Mouse (Mus musculus) embryonic facial prominence, embryonic 13.5 days (tissue): ENCODE measurements around the gene Trmt61a. TPM values are rescaled to one million over a fixed set of nuclear protein-coding genes. Genes with fewer than 3 reads are reported as not detected.
"Not testable (repeated sequence)": the region's sequence is repeated elsewhere in the genome, so short reads cannot be mapped to it uniquely, and the experiment has no call there.

Experiments
- ATAC-seq: fragments of 200-750 bp; cut with Nextera tagmentation; 2 replicates; pipeline ENCODE4 v1.8.0; 2017; ENCODE audit warnings: low read depth; ENCODE audit not compliant: insufficient number of reproducible peaks, insufficient read depth, low FRiP score, low TSS enrichment
- H3K27ac ChIP-seq: fragments of 300-500 bp; sonication (generic); 2 replicates; pipeline ENCODE4 v1.5.1; 2015; ENCODE audit warnings: moderate library complexity, mild to moderate bottlenecking, inconsistent platforms
- H3K27me3 ChIP-seq: fragments of 300-500 bp; sonication (generic); 2 replicates; pipeline ENCODE4 v1.6.1; 2015; ENCODE audit warnings: mild to moderate bottlenecking, inconsistent platforms
- H3K36me3 ChIP-seq: fragments of 300-500 bp; sonication (generic); 2 replicates; pipeline ENCODE4 v1.6.1; 2015; ENCODE audit warnings: mild to moderate bottlenecking, inconsistent platforms
- H3K4me1 ChIP-seq: fragments of 300-500 bp; sonication (generic); 2 replicates; pipeline ENCODE4 v1.6.1; 2015; ENCODE audit warnings: inconsistent platforms
- H3K4me2 ChIP-seq: fragments of 300-500 bp; sonication (generic); 2 replicates; pipeline ENCODE4 v1.6.1; 2015; ENCODE audit warnings: moderate library complexity, mild to moderate bottlenecking, inconsistent platforms
- H3K4me3 ChIP-seq: fragments of 300-500 bp; sonication (generic); 2 replicates; pipeline ENCODE4 v1.5.1; 2015; ENCODE audit warnings: mild to moderate bottlenecking, inconsistent platforms
- H3K9ac ChIP-seq: fragments of 300-500 bp; sonication (generic); 2 replicates; pipeline ENCODE4 v1.6.1; 2015; ENCODE audit warnings: mild to moderate bottlenecking, inconsistent platforms
- H3K9me3 ChIP-seq: fragments of 300-500 bp; sonication (generic); 2 replicates; pipeline ENCODE4 v1.6.1; 2016; ENCODE audit warnings: inconsistent platforms
- WGBS: fragments of 180-500 bp; shearing (Covaris S2); methylation state at CpG from one replicate; pipeline ENCODE4 v1.1.7; 2015; ENCODE audit warnings: mixed read lengths; 5-methylcytosine and 5-hydroxymethylcytosine counted together
- polyA plus RNA-seq: library from polyadenylated mRNA; unstranded; fragments of >200 nt; fragmentation: Nextera tagmentation; extraction: Ambion mirVana; gene quantifications from 2 replicates; pipeline ENCODE4 v1.2.1, GENCODE M21; 2015

Gene Trmt61a
- polyA plus RNA-seq, 1 experiment from 2014 or later = 13.7 TPM

- H3K4me1 ChIP-seq = peaks cover 20% of the 10 kb centered on the region
- H3K4me2 ChIP-seq = no peak overlapping the region
- H3K27ac ChIP-seq = no peak overlapping the region
- no peaks in the 10 kb centered on the region for H3K9me3 ChIP-seq
- H3K36me3 ChIP-seq = no peaks in the 10 kb centered on the region; the same call in 1 of the 2 replicates
- no peak for ATAC-seq
- H3K27me3 ChIP-seq = no peaks in the 10 kb centered on the region
- no peak overlapping the region for H3K4me3 ChIP-seq
- WGBS = 51% methylated on average over 9 of the region's 9 CpGs
- no peak overlapping the region for H3K9ac ChIP-seq
Observed at GRCm38 (mm10) chr12:111700920-111701458, 23.1 kb downstream of the Trmt61a start.

GRCm38 (mm10) chr12:111703301-111703700, 25.4 kb downstream of the Trmt61a start:
- H3K27ac ChIP-seq = no peak overlapping the region
- H3K9me3 ChIP-seq = no peaks in the 10 kb centered on the region
- no peaks in the 10 kb centered on the region for H3K27me3 ChIP-seq
- WGBS = 75% methylated on average over 3 of the region's 3 CpGs
- no peak overlapping the region for H3K4me3 ChIP-seq
- peaks cover 22% of the 10 kb centered on the region for H3K4me1 ChIP-seq
- H3K36me3 ChIP-seq = peaks cover 12% of the 10 kb centered on the region
- H3K9ac ChIP-seq = no peak overlapping the region
- ATAC-seq = no peak
- no peak overlapping the region for H3K4me2 ChIP-seq

- ATAC-seq = no peak; the same call in 1 of the 2 replicates
- H3K9me3 ChIP-seq = no peaks in the 10 kb centered on the region
- peak overlapping the region; percentile 75 for H3K27ac ChIP-seq
- 0 out of 2 replicates have a peak overlapping the region, but pooled peaks have one; percentile 7 for H3K9ac ChIP-seq
- H3K27me3 ChIP-seq = no peaks in the 10 kb centered on the region
- peaks cover 22% of the 10 kb centered on the region for H3K4me1 ChIP-seq
- H3K36me3 ChIP-seq = peaks cover 24% of the 10 kb centered on the region
- WGBS = 18% methylated on average over 9 of the region's 9 CpGs
- peak overlapping the region; percentile 26; the same call in 1 of the 2 replicates for H3K4me2 ChIP-seq
- H3K4me3 ChIP-seq = no peak overlapping the region
Observed at GRCm38 (mm10) chr12:111704609-111705008, 26.7 kb downstream of the Trmt61a start.

GRCm38 (mm10) chr12:111705186-111705973, 27.5 kb downstream of the Trmt61a start:
- H3K9me3 ChIP-seq = no peaks in the 10 kb centered on the region
- H3K4me3 ChIP-seq = no peak overlapping the region
- H3K4me1 ChIP-seq = peaks cover 22% of the 10 kb centered on the region
- 70% methylated on average over 15 of the region's 15 CpGs for WGBS
- H3K9ac ChIP-seq = no peak overlapping the region
- no peaks in the 10 kb centered on the region for H3K27me3 ChIP-seq
- peak overlapping the region; percentile 75 for H3K27ac ChIP-seq
- no peak for ATAC-seq
- peaks cover 31% of the 10 kb centered on the region for H3K36me3 ChIP-seq
- H3K4me2 ChIP-seq = no peak overlapping the region

- WGBS = 85% methylated on average over 4 of the region's 4 CpGs
- no peaks in the 10 kb centered on the region for H3K27me3 ChIP-seq
- no peak overlapping the region for H3K27ac ChIP-seq
- H3K36me3 ChIP-seq = peaks cover 43% of the 10 kb centered on the region
- H3K4me2 ChIP-seq = no peak overlapping the region
- no peak for ATAC-seq
- H3K4me3 ChIP-seq = no peak overlapping the region
- H3K9me3 ChIP-seq = no peaks in the 10 kb centered on the region
- H3K9ac ChIP-seq = no peak overlapping the region
- H3K4me1 ChIP-seq = peaks cover 32% of the 10 kb centered on the region
Observed at GRCm38 (mm10) chr12:111708181-111708580, 30.3 kb downstream of the Trmt61a start.

- ATAC-seq = no peak
- 92% methylated on average over 10 of the region's 10 CpGs for WGBS
- no peaks in the 10 kb centered on the region for H3K27me3 ChIP-seq
- H3K27ac ChIP-seq = no peak overlapping the region
- peaks cover 30% of the 10 kb centered on the region for H3K4me1 ChIP-seq
- H3K9me3 ChIP-seq = no peaks in the 10 kb centered on the region
- H3K4me3 ChIP-seq = no peak overlapping the region
- H3K9ac ChIP-seq = no peak overlapping the region
- no peak overlapping the region for H3K4me2 ChIP-seq
- H3K36me3 ChIP-seq = peaks cover 43% of the 10 kb centered on the region
Observed at GRCm38 (mm10) chr12:111710091-111710490, 32.2 kb downstream of the Trmt61a start.

GRCm38 (mm10) chr12:111712476-111712875, 34.6 kb downstream of the Trmt61a start:
- peak overlapping the region; percentile 98 for H3K9ac ChIP-seq
- H3K27ac ChIP-seq = peak overlapping the region; percentile 80
- no peaks in the 10 kb centered on the region for H3K9me3 ChIP-seq
- H3K27me3 ChIP-seq = no peaks in the 10 kb centered on the region
- peak; percentile 35; the same call in 1 of the 2 replicates for ATAC-seq
- peaks cover 48% of the 10 kb centered on the region for H3K36me3 ChIP-seq
- peak overlapping the region; percentile 84 for H3K4me2 ChIP-seq
- peaks cover 17% of the 10 kb centered on the region for H3K4me1 ChIP-seq
- H3K4me3 ChIP-seq = peak overlapping the region; percentile 100
- 1% methylated on average over 33 of the region's 33 CpGs for WGBS

- no peaks in the 10 kb centered on the region for H3K27me3 ChIP-seq
- H3K36me3 ChIP-seq = peaks cover 41% of the 10 kb centered on the region
- peaks cover 19% of the 10 kb centered on the region for H3K4me1 ChIP-seq
- peak within 1 kb of the TSS; percentile 80 for H3K27ac ChIP-seq
- H3K4me3 ChIP-seq = peak within 1 kb of the TSS; percentile 100
- peak within 1 kb of the TSS; percentile 98 for H3K9ac ChIP-seq
- peak; percentile 92 for ATAC-seq
- peak within 1 kb of the TSS; percentile 84 for H3K4me2 ChIP-seq
- under 1% methylated on average over 72 of the region's 86 CpGs for WGBS
- H3K9me3 ChIP-seq = no peaks in the 10 kb centered on the region
Observed at GRCm38 (mm10) chr12:111713004-111713651, 35.2 kb downstream of the Trmt61a start, which contains the start of the genes Bag5 and Apopt1. Bag5 (minus strand) TSS chr12:111713257. Apopt1 (plus strand) TSS chr12:111713261.

GRCm38 (mm10) chr12:111713880-111714279, 36.0 kb downstream of the Trmt61a start:
- peak overlapping the region; percentile 98 for H3K9ac ChIP-seq
- H3K27me3 ChIP-seq, ATAC-seq, H3K27ac ChIP-seq, H3K9me3 ChIP-seq: not testable (repeated sequence)
- WGBS = 71% methylated on average over 6 of the region's 6 CpGs
- H3K4me1 ChIP-seq = peaks cover 27% of the 10 kb centered on the region
- H3K4me3 ChIP-seq = peak overlapping the region; percentile 100
- peaks cover 36% of the 10 kb centered on the region for H3K36me3 ChIP-seq
- H3K4me2 ChIP-seq = peak overlapping the region; percentile 84

GRCm38 (mm10) chr12:111716505-111716904, 38.6 kb downstream of the Trmt61a start:
- H3K4me3 ChIP-seq = no peak overlapping the region
- H3K4me2 ChIP-seq = no peak overlapping the region
- peaks cover 28% of the 10 kb centered on the region for H3K4me1 ChIP-seq
- H3K36me3 ChIP-seq = peaks cover 10% of the 10 kb centered on the region
- H3K9me3 ChIP-seq = no peaks in the 10 kb centered on the region
- no peak overlapping the region for H3K9ac ChIP-seq
- no peaks in the 10 kb centered on the region for H3K27me3 ChIP-seq
- H3K27ac ChIP-seq = no peak overlapping the region
- 95% methylated on average over 7 of the region's 7 CpGs for WGBS
- no peak for ATAC-seq

- Histone ChIP-seq H3K27ac (peak overlapping the region; percentile 68), H3K36me3 (peaks cover 12% of the 10 kb centered on the region), H3K4me1 (peaks cover 20% of the 10 kb centered on the region), H3K4me2 (peak overlapping the region; percentile 19; the same call in 1 of the 2 replicates), H3K27me3 (no peaks in the 10 kb centered on the region), H3K9ac (peak overlapping the region; percentile 51; the same call in 1 of the 2 replicates), H3K9me3 (no peaks in the 10 kb centered on the region), H3K4me3 (no peak overlapping the region)
- WGBS = 22% methylated on average over 8 of the region's 8 CpGs
- no peak for ATAC-seq
Observed at GRCm38 (mm10) chr12:111718656-111719055, 40.8 kb downstream of the Trmt61a start.
